Mouse (Mus musculus) neural tube, embryonic 13.5 days (tissue): ENCODE measurements around the gene Zfp746. TPM values are rescaled to one million over a fixed set of nuclear protein-coding genes. Genes with fewer than 3 reads are reported as not detected.

Experiments
- ATAC-seq: fragments of 200-750 bp; cut with Nextera tagmentation; 2 replicates; pipeline ENCODE4 v1.8.0; 2017; ENCODE audit warnings: low read depth, mild to moderate bottlenecking, moderate TSS enrichment, moderate library complexity
- H3K27ac ChIP-seq: fragments of 300-500 bp; sonication (generic); replicated peaks from 2 replicates; pipeline ENCODE4 v1.5.1; 2015; ENCODE audit warnings: moderate library complexity, mild to moderate bottlenecking, inconsistent platforms
- H3K27me3 ChIP-seq: fragments of 300-500 bp; sonication (generic); 2 replicates; pipeline ENCODE4 v1.6.1; 2015; ENCODE audit warnings: mild to moderate bottlenecking, inconsistent platforms
- H3K36me3 ChIP-seq: fragments of 300-500 bp; sonication (generic); 2 replicates; pipeline ENCODE4 v1.6.1; 2015; ENCODE audit warnings: mild to moderate bottlenecking, inconsistent platforms
- H3K4me1 ChIP-seq: fragments of 300-500 bp; sonication (generic); replicated peaks from 2 replicates; pipeline ENCODE4 v1.6.1; 2015; ENCODE audit warnings: inconsistent platforms
- H3K4me2 ChIP-seq: fragments of 300-500 bp; sonication (generic); 2 replicates; pipeline ENCODE4 v1.6.1; 2015; ENCODE audit warnings: inconsistent platforms, mild to moderate bottlenecking, moderate library complexity
- H3K4me3 ChIP-seq: fragments of 300-500 bp; sonication (generic); 2 replicates; pipeline ENCODE4 v1.5.1; 2015; ENCODE audit warnings: mild to moderate bottlenecking, inconsistent platforms
- H3K9ac ChIP-seq: fragments of 300-500 bp; sonication (generic); 2 replicates; pipeline ENCODE4 v1.6.1; 2015; ENCODE audit warnings: moderate library complexity, mild to moderate bottlenecking, inconsistent platforms
- H3K9me3 ChIP-seq: fragments of 300-500 bp; sonication (generic); 2 replicates; pipeline ENCODE4 v1.6.1; 2016; ENCODE audit warnings: inconsistent platforms
- WGBS: fragments of 180-500 bp; shearing (Covaris S2); methylation state at CpG from one replicate; pipeline ENCODE4 v1.1.7; 2015; 5-methylcytosine and 5-hydroxymethylcytosine counted together
- microRNA-seq: library from miRNA; unstranded; fragments of <30 nt; microRNA quantifications from one replicate; pipeline ENCODE4, GENCODE M21; 2016
- polyA plus RNA-seq: library from polyadenylated mRNA; unstranded; fragments of >200 nt; fragmentation: Nextera tagmentation; extraction: Ambion mirVana; gene quantifications from 2 replicates; pipeline ENCODE4 v1.2.1, GENCODE M21; 2015

Gene Zfp746
- polyA plus RNA-seq, 1 experiment from 2014 or later: 20.5 TPM

DNA sequence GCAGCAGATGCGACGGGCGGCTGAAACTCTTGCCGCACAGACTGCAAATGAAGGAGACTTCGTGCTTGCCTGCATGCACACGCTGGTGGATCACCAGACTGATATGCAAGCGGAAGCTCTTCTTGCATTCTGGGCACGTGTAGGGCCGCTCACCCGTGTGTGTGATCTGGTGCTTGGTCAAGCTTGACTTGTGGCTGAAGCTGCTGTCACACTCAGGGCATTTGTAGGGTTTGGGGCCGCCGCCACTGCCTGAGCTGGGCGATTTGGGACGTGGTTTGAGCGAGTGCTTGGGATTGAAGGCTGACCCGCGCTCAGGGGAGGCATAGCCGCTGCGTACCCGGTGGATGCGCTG lies 61.4 kb downstream of the Zfp746 start:
- WGBS: 75% methylated on average over 21 of the region's 21 CpGs
- no peaks in the 10 kb centered on the region for H3K27me3 ChIP-seq
- no peak overlapping the region for H3K27ac ChIP-seq
- peaks cover 86% of the 10 kb centered on the region for H3K36me3 ChIP-seq
- ATAC-seq: peak; percentile 34; the same call in 1 of the 2 replicates
- H3K4me3 ChIP-seq: no peak overlapping the region
- H3K4me2 ChIP-seq: 0 out of 2 replicates have a peak overlapping the region, but pooled peaks have one; percentile 9
- H3K9ac ChIP-seq: no peak overlapping the region
- peaks cover 3% of the 10 kb centered on the region; the same call in 1 of the 2 replicates for H3K4me1 ChIP-seq
- H3K9me3 ChIP-seq: peaks cover 21% of the 10 kb centered on the region

DNA sequence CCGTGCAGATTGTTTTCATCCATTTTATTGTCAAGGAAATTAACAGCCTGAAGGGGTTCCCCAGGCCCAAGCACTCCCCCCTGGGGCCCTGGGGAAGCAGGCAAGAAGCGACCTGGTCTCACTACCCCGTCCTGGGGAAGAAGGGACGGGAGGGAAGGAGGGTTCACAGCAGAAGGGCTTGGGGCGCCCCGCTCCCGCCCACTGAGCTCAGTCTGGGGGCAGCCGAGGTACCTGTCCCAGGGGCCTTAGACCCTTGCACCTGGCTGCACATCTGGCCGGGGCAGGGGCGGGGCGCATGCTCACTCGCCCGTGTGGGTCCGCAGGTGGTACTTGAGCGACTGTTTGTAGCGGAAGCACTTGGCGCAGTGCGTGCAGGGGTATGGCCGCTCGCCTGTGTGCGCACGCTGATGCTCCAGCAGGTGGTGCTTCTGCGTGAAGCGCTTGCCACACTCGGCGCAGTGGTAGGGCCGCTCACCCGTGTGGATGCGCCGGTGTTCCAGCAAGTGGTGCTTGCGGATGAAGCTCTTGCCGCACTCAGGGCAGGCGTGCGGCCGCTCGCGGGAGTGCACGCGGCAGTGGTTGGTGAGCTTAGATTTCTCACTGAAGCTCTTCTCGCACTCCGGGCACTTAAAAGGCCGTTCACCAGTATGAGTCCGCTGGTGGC lies 61.9 kb downstream of the Zfp746 start:
- Histone ChIP-seq H3K27ac (no peak overlapping the region), H3K4me3 (no peak overlapping the region), H3K36me3 (peaks cover 82% of the 10 kb centered on the region), H3K4me1 (peaks cover 3% of the 10 kb centered on the region; the same call in 1 of the 2 replicates), H3K27me3 (no peaks in the 10 kb centered on the region), H3K9ac (no peak overlapping the region), H3K4me2 (0 out of 2 replicates have a peak overlapping the region, but pooled peaks have one; percentile 9), H3K9me3 (peaks cover 21% of the 10 kb centered on the region)
- 64% methylated on average over 43 of the region's 43 CpGs for WGBS
- peak; percentile 68 for ATAC-seq

- Histone ChIP-seq H3K27ac (no peak overlapping the region), H3K4me2 (no peak overlapping the region), H3K27me3 (no peaks in the 10 kb centered on the region), H3K36me3 (peaks cover 75% of the 10 kb centered on the region), H3K9ac (no peak overlapping the region), H3K4me3 (no peak overlapping the region), H3K9me3 (peaks cover 21% of the 10 kb centered on the region), H3K4me1 (peaks cover 3% of the 10 kb centered on the region; the same call in 1 of the 2 replicates)
- WGBS: 89% methylated on average over 2 of the region's 2 CpGs
- no peak for ATAC-seq
Observed at GRCm38 (mm10) chr6:48022672-48023071, 63.7 kb downstream of the Zfp746 start.

- peaks cover 3% of the 10 kb centered on the region; the same call in 1 of the 2 replicates for H3K4me1 ChIP-seq
- H3K9me3 ChIP-seq: peaks cover 21% of the 10 kb centered on the region
- no peak overlapping the region for H3K9ac ChIP-seq
- no peak overlapping the region for H3K27ac ChIP-seq
- peaks cover 68% of the 10 kb centered on the region for H3K36me3 ChIP-seq
- H3K27me3 ChIP-seq: no peaks in the 10 kb centered on the region
- ATAC-seq: no peak
- WGBS: 78% methylated on average over 1 of the region's 1 CpGs
- no peak overlapping the region for H3K4me2 ChIP-seq
- H3K4me3 ChIP-seq: no peak overlapping the region
Observed at GRCm38 (mm10) chr6:48021678-48022077, 64.7 kb downstream of the Zfp746 start.

DNA sequence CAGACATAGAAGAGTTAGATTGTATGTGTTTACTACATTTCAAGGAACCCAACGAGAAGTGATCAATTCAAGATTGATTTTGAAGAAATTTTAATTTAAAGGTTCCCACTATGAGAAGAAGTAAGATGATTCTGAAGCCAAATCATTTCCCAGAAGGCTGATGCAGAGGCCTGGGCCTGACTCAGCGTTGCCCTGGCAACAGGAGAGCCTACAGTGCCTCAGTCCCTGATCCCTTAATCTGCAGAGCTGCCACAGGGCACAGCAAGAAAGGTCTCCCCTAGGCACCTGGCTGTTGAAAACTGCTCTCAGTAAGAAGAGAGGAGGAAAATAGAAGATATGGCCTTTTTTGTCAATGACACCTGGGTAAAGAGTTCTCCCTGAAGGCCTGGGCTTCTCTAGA lies 66.4 kb downstream of the Zfp746 start:
- no peak overlapping the region for H3K27ac ChIP-seq

DNA sequence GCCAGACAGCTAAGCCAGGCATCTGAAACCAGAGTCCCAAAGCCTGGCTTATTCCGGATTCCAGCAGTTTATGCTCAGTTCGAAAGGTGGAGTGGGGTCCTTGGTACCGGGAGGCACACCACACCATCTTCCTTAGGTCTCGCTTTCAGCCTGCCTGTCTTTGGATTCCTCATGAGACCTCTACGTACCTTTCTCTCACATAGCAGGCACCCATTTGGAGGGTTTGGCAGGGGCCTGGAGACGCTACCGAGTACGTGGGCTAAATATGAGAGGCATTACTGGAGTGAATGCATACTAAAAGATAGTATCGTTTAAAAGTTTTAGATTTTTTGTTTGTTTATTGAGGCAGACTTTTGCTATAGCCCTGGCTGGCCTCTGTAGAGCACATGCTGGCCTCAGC lies 69.6 kb downstream of the Zfp746 start:
- no peak for ATAC-seq
- Histone ChIP-seq H3K36me3 (peaks cover 20% of the 10 kb centered on the region), H3K4me3 (no peak overlapping the region), H3K9me3 (no peaks in the 10 kb centered on the region), H3K27ac (no peak overlapping the region), H3K4me1 (peaks cover 8% of the 10 kb centered on the region), H3K27me3 (no peaks in the 10 kb centered on the region), H3K9ac (no peak overlapping the region), H3K4me2 (no peak overlapping the region)
- 93% methylated on average over 9 of the region's 9 CpGs for WGBS

More for the DNA sequence above, 66.4 kb downstream of the Zfp746 start:
- Histone ChIP-seq H3K36me3 (peaks cover 51% of the 10 kb centered on the region), H3K4me3 (no peak overlapping the region), H3K4me1 (peaks cover 11% of the 10 kb centered on the region), H3K9ac (no peak overlapping the region), H3K9me3 (peaks cover 8% of the 10 kb centered on the region), H3K27me3 (no peaks in the 10 kb centered on the region), H3K4me2 (no peak overlapping the region)
- no peak for ATAC-seq
- WGBS: 81% methylated on average over 2 of the region's 2 CpGs

- H3K36me3 ChIP-seq: peaks cover 15% of the 10 kb centered on the region
- peak overlapping the region; percentile 43 for H3K4me3 ChIP-seq
- H3K27ac ChIP-seq: no peak overlapping the region
- H3K27me3 ChIP-seq: no peaks in the 10 kb centered on the region
- peak; percentile 96 for ATAC-seq
- H3K9me3 ChIP-seq: no peaks in the 10 kb centered on the region
- WGBS: under 1% methylated on average over 24 of the region's 24 CpGs
- peaks cover 8% of the 10 kb centered on the region for H3K4me1 ChIP-seq
- peak overlapping the region; percentile 66 for H3K4me2 ChIP-seq
- peak overlapping the region; percentile 69 for H3K9ac ChIP-seq
Observed at GRCm38 (mm10) chr6:48016090-48016521, 70.3 kb downstream of the Zfp746 start.

Small RNA genes within 50 kb of the gene (microRNA-seq; reads per million reads assigned to microRNA genes)
- not detected for gene Gm24563

Other genes with a start within 250 kb of the Zfp746 start
- 22.1 and 23.0 TPM in 2 replicates for gene Zfp282, start 209.4 kb downstream of the Zfp746 start, polyA plus RNA-seq
- gene Zfp212, start 166.1 kb downstream of the Zfp746 start, polyA plus RNA-seq: 15.8 and 17.0 TPM in 2 replicates
- gene Zfp956, start 133.2 kb downstream of the Zfp746 start, polyA plus RNA-seq: 14.7 and 15.4 TPM in 2 replicates
- 8.9 and 11.7 TPM in 2 replicates for gene Zfp777, start 37.7 kb downstream of the Zfp746 start, polyA plus RNA-seq